Comparison of ENCODE assay signal across 22 mouse cellular contexts in genomic region chr5:76822097-76822496, GRCm38 (mm10).
A peak's percentile ranks its signal among the peaks of the same experiment; 100 is the strongest.
DNase-seq lines count a peak whose midpoint lies in the region; ATAC-seq and TF ChIP-seq lines count a peak whose summit lies in the region.
"Had no signal": no experiment of that assay in that cellular context is flagged by ENCODE, and none has a peak within 500 bp of the region (broad histone marks: within the 10 kb centered on the region; RNA-seq: fewer than 3 reads in every experiment).

No protein-coding gene starts in this region.

- peak; percentile 80 for ATAC-seq in intestine, embryonic 15.5 days
- ATAC-seq in kidney, postnatal 0 days (replicated peaks; ENCODE audit: low FRiP score, low read depth): peak; percentile 79; the same call in 1 of the 2 replicates
- no peak for ATAC-seq in megakaryocyte, adult 5-6 weeks (ENCODE audit: poor library complexity, severe bottlenecking)
- ATAC-seq in forebrain, embryonic 15.5 days (replicated peaks): no peak
- ATAC-seq: liver, postnatal 0 days; lung, postnatal 0 days had no signal

- TF ChIP-seq CTCF in kidney, postnatal 0 days (IDR thresholded peaks at IDR 0.05; ENCODE audit: low read depth): no peak
- no peak for TF ChIP-seq CTCF in small intestine, adult 2 months (IDR thresholded peaks at IDR 0.05; ENCODE audit: extremely low read depth, insufficient read length, insufficient replicate concordance, low read depth, low read length)

- H3K36me3 ChIP-seq in intestine, embryonic 15.5 days: no peaks in the 10 kb centered on the region
- H3K36me3 ChIP-seq in kidney, postnatal 0 days (ENCODE audit: insufficient read depth, low read length): no peaks in the 10 kb centered on the region
- 0 out of 2 replicates have a peak, but pooled peaks cover 2% of the 10 kb centered on the region for H3K36me3 ChIP-seq in small intestine, adult 2 months (ENCODE audit: control insufficient read depth, insufficient read depth, low read length)
- H3K36me3 ChIP-seq in forebrain, embryonic 15.5 days: peaks cover 3% of the 10 kb centered on the region; the same call in 1 of the 2 replicates
- H3K36me3 ChIP-seq: limb, embryonic 12.5 days had no signal

- 0 out of 2 replicates have a peak, but pooled peaks have one; percentile 18 for TF ChIP-seq POLR2A in small intestine, adult 2 months (IDR thresholded peaks at IDR 0.05; ENCODE audit: low read depth, low read length)

- 52% methylated on average over 15 of the region's 15 CpGs for WGBS in intestine, embryonic 15.5 days
- 50% methylated on average over 15 of the region's 15 CpGs for WGBS in kidney, postnatal 0 days
- WGBS in small intestine, adult 2 months: 36% methylated on average over 15 of the region's 15 CpGs
- WGBS in forebrain, embryonic 15.5 days: 86% methylated on average over 15 of the region's 15 CpGs

- no peak overlapping the region for H3K9ac ChIP-seq in intestine, embryonic 15.5 days
- H3K9ac ChIP-seq in kidney, postnatal 0 days (ENCODE audit: low read depth, low read length): no peak overlapping the region
- H3K9ac ChIP-seq in forebrain, embryonic 15.5 days (replicated peaks): no peak overlapping the region
- H3K9ac ChIP-seq: hindbrain, embryonic 12.5 days; limb, embryonic 12.5 days; liver, postnatal 0 days had no signal

- no peaks in the 10 kb centered on the region for H3K27me3 ChIP-seq in intestine, embryonic 15.5 days (replicated peaks)
- no peaks in the 10 kb centered on the region for H3K27me3 ChIP-seq in kidney, postnatal 0 days (ENCODE audit: insufficient read depth, low read length)
- H3K27me3 ChIP-seq in small intestine, adult 2 months (ENCODE audit: control insufficient read depth, insufficient read depth, low read length): no peaks in the 10 kb centered on the region
- H3K27me3 ChIP-seq in forebrain, embryonic 15.5 days: no peaks in the 10 kb centered on the region
- H3K27me3 ChIP-seq: hindbrain, embryonic 12.5 days; limb, embryonic 12.5 days had no signal

- H3K4me3 ChIP-seq in intestine, embryonic 15.5 days (replicated peaks): no peak overlapping the region
- no peak overlapping the region for H3K4me3 ChIP-seq in kidney, postnatal 0 days (replicated peaks; ENCODE audit: low read depth, low read length)
- peak overlapping the region; percentile 60 for H3K4me3 ChIP-seq in small intestine, adult 2 months (ENCODE audit: low read depth, low read length)
- H3K4me3 ChIP-seq in forebrain, embryonic 15.5 days: no peak overlapping the region
- H3K4me3 ChIP-seq: forebrain, embryonic 10.5 days; hindbrain, embryonic 12.5 days; layer of hippocampus, adult 2 months; limb, embryonic 12.5 days had no signal

- no peaks in the 10 kb centered on the region for H3K9me3 ChIP-seq in intestine, embryonic 15.5 days
- H3K9me3 ChIP-seq in kidney, postnatal 0 days (replicated peaks; ENCODE audit: low read length): no peaks in the 10 kb centered on the region
- H3K9me3 ChIP-seq in forebrain, embryonic 15.5 days: no peaks in the 10 kb centered on the region
- H3K9me3 ChIP-seq: forebrain, embryonic 10.5 days; hindbrain, embryonic 12.5 days had no signal

- no peaks in the 10 kb centered on the region; the same call in 1 of the 2 replicates for H3K4me1 ChIP-seq in intestine, embryonic 15.5 days (replicated peaks)
- 0 out of 2 replicates have a peak, but pooled peaks cover 4% of the 10 kb centered on the region for H3K4me1 ChIP-seq in kidney, postnatal 0 days (replicated peaks; ENCODE audit: insufficient read depth, low read length)
- H3K4me1 ChIP-seq in small intestine, adult 2 months (ENCODE audit: control insufficient read depth, insufficient read depth, insufficient read length, low read length): peaks cover 17% of the 10 kb centered on the region
- peaks cover under 1% of the 10 kb centered on the region; the same call in 1 of the 2 replicates for H3K4me1 ChIP-seq in forebrain, embryonic 15.5 days
- H3K4me1 ChIP-seq: hindbrain, embryonic 12.5 days; limb, embryonic 12.5 days had no signal

- H3K27ac ChIP-seq in intestine, embryonic 15.5 days: peak overlapping the region; percentile 48
- H3K27ac ChIP-seq in kidney, postnatal 0 days: no peak overlapping the region
- peak overlapping the region; percentile 93 for H3K27ac ChIP-seq in small intestine, adult 2 months (ENCODE audit: insufficient read depth, low read depth, low read length)
- H3K27ac ChIP-seq in forebrain, embryonic 15.5 days (replicated peaks): no peak overlapping the region
- H3K27ac ChIP-seq: forebrain, embryonic 10.5 days; hindbrain, embryonic 12.5 days; layer of hippocampus, adult 2 months; limb, embryonic 12.5 days had no signal

- H3K4me2 ChIP-seq in intestine, embryonic 15.5 days (replicated peaks): peak overlapping the region; percentile 26; the same call in 1 of the 2 replicates
- no peak overlapping the region for H3K4me2 ChIP-seq in kidney, postnatal 0 days (ENCODE audit: low read length)
- H3K4me2 ChIP-seq in forebrain, embryonic 15.5 days (replicated peaks): no peak overlapping the region
- H3K4me2 ChIP-seq: hindbrain, embryonic 12.5 days; limb, embryonic 12.5 days; liver, embryonic 11.5 days; midbrain, embryonic 11.5 days had no signal

- DNase-seq in kidney, adult 18-20 months: peak; percentile 61
- DNase-seq in kidney, postnatal 0 days (ENCODE audit: low spot score): no peak
- DNase-seq in lung, postnatal 4 days: no peak
- DNase-seq: adrenal gland, postnatal 25 days; cerebellum, adult 11 months; cerebellum, postnatal 10 days; liver, postnatal 0 days; right cerebral cortex, postnatal 14 days; spleen, adult 18-20 months; thymus, adult 2 months; thymus, postnatal 4 days had no signal

Comparison
In these comparisons a context has a peak if more than half of its experiments do, and no peak if none do; other contexts are left out.
1. ATAC-seq: peak in intestine, embryonic 15.5 days (single experiment) and kidney, postnatal 0 days (single experiment); none in megakaryocyte, adult 5-6 weeks (single experiment) and forebrain, embryonic 15.5 days (single experiment).
2. H3K27ac ChIP-seq: peak in intestine, embryonic 15.5 days (single experiment) and small intestine, adult 2 months (single experiment); none in kidney, postnatal 0 days (single experiment) and forebrain, embryonic 15.5 days (single experiment).